22 mouse cellular contexts compared by ENCODE assay signal in genomic region chr13:103494371-103494770, GRCm38 (mm10).
A peak's percentile ranks its signal among the peaks of the same experiment; 100 is the strongest.
DNase-seq lines count a peak whose midpoint lies in the region; ATAC-seq lines count a peak whose summit lies in the region.
"Had no signal": no experiment of that assay in that cellular context is flagged by ENCODE, and none has a peak within 500 bp of the region (broad histone marks: within the 10 kb centered on the region; RNA-seq: fewer than 3 reads in every experiment).

No protein-coding gene starts in this region.

- 22% methylated on average over 9 of the region's 9 CpGs for WGBS in heart, embryonic 12.5 days
- WGBS in heart, embryonic 16.5 days = 29% methylated on average over 9 of the region's 9 CpGs
- 86% methylated on average over 9 of the region's 9 CpGs for WGBS in hindbrain, embryonic 16.5 days

- peaks cover 4% of the 10 kb centered on the region; the same call in 1 of the 2 replicates for H3K27me3 ChIP-seq in heart, embryonic 12.5 days (replicated peaks)
- no peaks in the 10 kb centered on the region for H3K27me3 ChIP-seq in heart, embryonic 16.5 days (ENCODE audit: control insufficient read depth, insufficient read depth, low read length)
- H3K27me3 ChIP-seq in hindbrain, embryonic 16.5 days (replicated peaks; ENCODE audit: control insufficient read depth, insufficient read depth, low read length) = no peaks in the 10 kb centered on the region
- H3K27me3 ChIP-seq: embryonic facial prominence, embryonic 12.5 days had no signal

- no peak overlapping the region for H3K9ac ChIP-seq in heart, embryonic 12.5 days
- H3K9ac ChIP-seq in heart, embryonic 16.5 days (ENCODE audit: low read length) = no peak overlapping the region
- no peak overlapping the region for H3K9ac ChIP-seq in hindbrain, embryonic 16.5 days (ENCODE audit: low read depth, low read length)
- H3K9ac ChIP-seq: embryonic facial prominence, embryonic 12.5 days; forebrain, postnatal 0 days; hindbrain, embryonic 14.5 days had no signal

- H3K36me3 ChIP-seq in heart, embryonic 12.5 days = no peaks in the 10 kb centered on the region
- no peaks in the 10 kb centered on the region for H3K36me3 ChIP-seq in heart, embryonic 16.5 days (ENCODE audit: control insufficient read depth, insufficient read depth)
- no peaks in the 10 kb centered on the region for H3K36me3 ChIP-seq in hindbrain, embryonic 16.5 days (ENCODE audit: control insufficient read depth, insufficient read depth, low read length)
- H3K36me3 ChIP-seq: embryonic facial prominence, embryonic 12.5 days; midbrain, embryonic 10.5 days had no signal

- no peak for ATAC-seq in heart, embryonic 12.5 days (ENCODE audit: insufficient number of reproducible peaks, low FRiP score)
- peak; percentile 51; the same call in 1 of the 2 replicates for ATAC-seq in heart, embryonic 16.5 days (replicated peaks; ENCODE audit: extremely low read depth, insufficient read depth, low FRiP score)
- ATAC-seq in hindbrain, embryonic 16.5 days = no peak
- ATAC-seq: forebrain, postnatal 0 days; midbrain, embryonic 16.5 days had no signal

- peak overlapping the region; percentile 43 for H3K27ac ChIP-seq in heart, embryonic 12.5 days (ENCODE audit: poor library complexity, severe bottlenecking)
- no peak overlapping the region for H3K27ac ChIP-seq in heart, embryonic 16.5 days (ENCODE audit: low read length)
- H3K27ac ChIP-seq in hindbrain, embryonic 16.5 days (ENCODE audit: low read depth, low read length) = no peak overlapping the region
- H3K27ac ChIP-seq: embryonic facial prominence, embryonic 12.5 days; hindbrain, embryonic 14.5 days; midbrain, embryonic 10.5 days had no signal

- no peak overlapping the region for H3K4me3 ChIP-seq in heart, embryonic 12.5 days
- no peak overlapping the region for H3K4me3 ChIP-seq in heart, embryonic 16.5 days (ENCODE audit: low read length)
- no peak overlapping the region for H3K4me3 ChIP-seq in hindbrain, embryonic 16.5 days (ENCODE audit: low read length)
- H3K4me3 ChIP-seq: embryonic facial prominence, embryonic 12.5 days; midbrain, embryonic 10.5 days; myocyte had no signal

- DNase-seq in adrenal gland, adult (ENCODE audit: inconsistent age in 2 of 2, low spot score in 1 of 2) = peak; percentile 62 to 81
- no peak for DNase-seq in adrenal gland, adult 18-20 months (ENCODE audit: low spot score in 2 of 2)
- no peak for DNase-seq in heart, adult 11 months
- DNase-seq in cerebellum, postnatal 10 days = no peak
- DNase-seq: cerebellum, adult 11 months; cerebellum, adult 9-11 months; forebrain, postnatal 0 days; gastrocnemius, postnatal 25 days; kidney, adult 8-10 months; kidney, postnatal 10 days; lung, postnatal 10 days; right cerebral cortex, postnatal 4 days; thymus, postnatal 14 days had no signal

- H3K9me3 ChIP-seq in heart, embryonic 12.5 days (replicated peaks) = no peaks in the 10 kb centered on the region; the same call in 1 of the 2 replicates
- H3K9me3 ChIP-seq in heart, embryonic 16.5 days (replicated peaks; ENCODE audit: control insufficient read depth, low read length) = no peaks in the 10 kb centered on the region
- H3K9me3 ChIP-seq in hindbrain, embryonic 16.5 days (ENCODE audit: control insufficient read depth, low read length) = no peaks in the 10 kb centered on the region
- H3K9me3 ChIP-seq: embryonic facial prominence, embryonic 12.5 days; midbrain, embryonic 10.5 days had no signal

- H3K4me1 ChIP-seq in heart, embryonic 12.5 days (replicated peaks) = peaks cover 22% of the 10 kb centered on the region
- H3K4me1 ChIP-seq in heart, embryonic 16.5 days (ENCODE audit: control insufficient read depth, insufficient read depth, low read length) = peaks cover 9% of the 10 kb centered on the region
- no peaks in the 10 kb centered on the region for H3K4me1 ChIP-seq in hindbrain, embryonic 16.5 days (ENCODE audit: control insufficient read depth, insufficient read depth, low read depth, low read length)

- H3K4me2 ChIP-seq in heart, embryonic 12.5 days = no peak overlapping the region; the same call in 1 of the 2 replicates
- no peak overlapping the region for H3K4me2 ChIP-seq in heart, embryonic 16.5 days (ENCODE audit: low read depth, low read length)
- no peak overlapping the region for H3K4me2 ChIP-seq in hindbrain, embryonic 16.5 days (ENCODE audit: low read length)
- H3K4me2 ChIP-seq: embryonic facial prominence, embryonic 12.5 days; hindbrain, embryonic 14.5 days; liver, embryonic 11.5 days had no signal

Comparison
In these comparisons a context has a peak if more than half of its experiments do, and no peak if none do; other contexts are left out.
1. DNase-seq: peak in adrenal gland, adult (2 of 2); none in adrenal gland, adult 18-20 months (0 of 2), heart, adult 11 months (single experiment) and cerebellum, postnatal 10 days (0 of 2).